Mouse (Mus musculus) mesoderm, embryonic 11.5 days (tissue): ENCODE measurements around the gene Copz1.
"Not testable (repeated sequence)": the region's sequence is repeated elsewhere in the genome, so short reads cannot be mapped to it uniquely, and the experiment has no call there.

Source experiments
- DNase-seq: peaks from one replicate; pipeline ENCODE4 v3.0.0-alpha.2; 2012; ENCODE audit warnings: low read depth, low spot score

The Copz1 gene

DNA sequence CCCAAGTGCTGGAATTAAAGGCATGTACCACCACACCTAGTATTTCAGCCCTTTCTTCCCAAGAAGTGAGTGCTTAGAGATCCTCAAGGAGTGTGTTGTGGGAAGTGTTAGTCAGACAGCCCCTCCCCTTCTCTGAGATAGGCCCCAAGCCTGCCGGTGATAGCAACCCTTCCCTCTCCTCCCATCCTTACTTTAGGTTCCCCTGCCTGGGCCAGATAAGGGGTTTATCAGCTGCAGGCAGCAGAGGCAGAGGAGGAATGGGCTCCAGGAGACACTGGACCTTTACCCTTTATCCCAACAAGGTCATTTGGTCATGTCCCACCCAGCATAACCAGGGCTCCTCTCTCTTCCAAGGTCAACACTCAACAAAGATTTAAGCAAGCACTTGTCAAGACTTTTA, 20.9 kb upstream of the Copz1 start:
- no peak for DNase-seq

DNA sequence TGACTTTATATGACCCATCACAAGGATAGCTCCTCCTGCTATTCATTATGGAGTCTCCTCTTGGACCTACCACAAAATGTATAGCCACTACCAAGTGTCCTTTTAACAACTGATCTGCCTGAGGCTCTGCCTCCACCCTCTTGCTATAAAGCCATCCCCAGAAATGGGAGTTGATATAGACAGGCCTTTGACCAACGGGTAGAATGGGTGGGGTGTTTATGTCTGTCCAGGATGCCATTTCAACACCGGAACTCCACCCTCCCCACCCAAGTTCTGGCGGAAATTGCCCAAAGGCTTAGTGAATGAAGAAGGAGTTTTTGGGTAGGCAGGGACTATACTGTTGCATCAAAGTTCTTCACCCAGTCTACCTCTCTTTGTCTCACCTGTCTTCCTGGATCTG, 19.9 kb upstream of the Copz1 start:
- no peak for DNase-seq

GRCm38 (mm10) chr15:103253352-103253751, 19.2 kb upstream of the Copz1 start:
- DNase-seq: no peak

DNA sequence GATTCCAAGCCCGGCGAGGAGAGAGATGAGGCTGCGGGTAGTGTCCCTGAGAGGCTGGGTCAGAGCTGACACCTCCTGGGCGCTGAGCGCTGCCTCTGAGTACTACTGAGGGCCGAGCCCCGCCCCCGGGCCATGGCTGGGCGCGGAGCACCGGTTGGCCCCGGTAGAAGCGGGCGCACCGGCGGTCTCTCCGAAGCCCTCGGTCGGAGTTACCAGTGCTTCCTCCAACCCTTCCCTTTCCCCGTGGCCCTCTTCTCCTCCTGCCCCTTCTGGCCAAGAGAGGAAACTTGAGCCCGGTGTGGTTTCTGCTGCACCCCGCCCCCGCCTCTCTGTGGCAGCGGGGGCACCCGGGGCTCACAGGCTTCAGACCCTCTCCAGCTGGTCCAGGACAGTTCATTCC, 17.3 kb upstream of the Copz1 start:
- peak; percentile 41 for DNase-seq

- no peak for DNase-seq
Observed at GRCm38 (mm10) chr15:103256210-103256986, 16.1 kb upstream of the Copz1 start.

DNA sequence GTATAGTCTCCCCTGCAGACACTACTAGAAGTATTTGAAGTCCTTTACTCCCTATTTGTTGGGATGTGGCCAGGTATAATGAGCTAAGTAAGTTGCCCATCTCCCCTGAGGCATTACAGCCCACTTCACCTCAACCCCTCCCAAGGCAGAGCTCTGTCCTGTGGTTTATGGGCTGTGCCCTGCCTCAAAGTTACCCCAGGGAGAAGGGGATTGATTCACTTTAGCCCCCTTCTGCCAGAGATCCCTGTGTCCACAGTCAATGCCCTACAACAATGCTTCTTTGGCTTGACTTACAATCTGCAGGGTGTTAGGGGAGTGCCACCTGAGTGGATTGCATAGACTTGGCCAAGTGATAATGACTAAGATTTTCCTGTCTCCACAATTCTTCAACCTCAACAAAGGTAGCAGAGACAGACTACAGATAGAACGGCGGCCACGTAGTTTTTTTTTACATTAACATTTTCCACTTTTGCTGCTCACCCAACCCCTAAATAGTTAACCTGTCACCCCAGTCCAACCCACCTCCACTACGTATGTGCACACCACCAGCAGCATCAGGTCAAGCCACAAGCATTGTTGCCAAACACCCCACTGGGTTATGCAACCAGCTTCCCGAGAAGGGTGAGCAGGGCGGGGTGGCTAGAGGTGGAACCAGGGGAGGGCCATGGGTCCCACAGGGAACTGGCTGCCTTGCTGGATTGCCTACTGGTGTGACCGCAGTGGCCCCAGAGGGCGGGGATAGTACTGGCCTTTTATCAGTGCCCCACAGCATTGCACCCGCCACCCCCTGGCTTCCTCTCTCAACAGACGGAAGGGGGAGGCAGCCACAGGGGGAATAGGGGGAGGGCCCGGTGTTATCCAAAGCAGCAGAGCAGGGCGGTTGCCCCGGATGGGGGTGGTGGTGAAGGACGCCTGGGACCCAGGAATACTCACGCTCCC, 14.5 kb upstream of the Copz1 start, which contains the start of gene Nfe2:
Gene Nfe2, minus strand, starts transcription at position 614 of the 939 bp plus-strand sequence.
- peak; percentile 37 for DNase-seq

GRCm38 (mm10) chr15:103259162-103259561, 13.4 kb upstream of the Copz1 start:
- no peak for DNase-seq

DNA sequence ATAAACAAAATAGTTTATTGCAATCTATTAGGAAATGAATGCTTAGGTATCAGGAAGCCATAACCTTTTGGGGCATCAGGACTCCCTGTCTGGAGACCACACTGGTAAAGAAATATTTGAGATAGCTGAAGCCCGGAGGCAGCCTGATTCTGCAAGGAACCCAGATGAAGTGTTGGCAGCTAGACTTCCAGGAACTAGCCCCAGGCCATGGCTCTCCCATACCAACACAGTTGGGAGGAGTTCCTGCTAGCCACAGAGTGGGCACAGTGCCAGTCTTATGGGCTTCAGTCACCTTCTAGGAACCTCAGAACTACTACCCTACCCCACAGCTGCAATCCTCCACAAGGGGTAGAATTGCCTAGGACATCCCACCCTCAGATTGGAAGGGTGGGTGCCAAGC, 12.5 kb upstream of the Copz1 start:
- DNase-seq: no peak

DNA sequence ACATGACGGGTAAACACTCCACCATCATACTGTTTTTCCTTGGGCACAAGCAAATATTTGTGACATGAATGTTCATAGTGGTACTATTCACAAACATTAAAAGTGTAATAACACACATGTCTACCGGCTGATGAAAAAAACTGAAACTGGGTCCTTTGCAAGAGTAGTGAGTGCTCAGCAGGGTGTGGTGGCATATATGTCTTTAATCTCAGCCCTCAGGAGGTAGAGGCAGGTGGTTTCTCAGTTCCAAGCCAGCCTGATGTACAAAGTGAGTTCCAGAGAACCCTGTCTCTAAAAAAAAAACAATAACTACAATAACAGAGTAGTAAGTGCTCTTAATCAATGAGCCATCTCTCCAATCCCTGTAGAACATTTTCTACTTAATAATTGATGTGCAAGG, 7.7 kb upstream of the Copz1 start:
- no peak for DNase-seq

DNA sequence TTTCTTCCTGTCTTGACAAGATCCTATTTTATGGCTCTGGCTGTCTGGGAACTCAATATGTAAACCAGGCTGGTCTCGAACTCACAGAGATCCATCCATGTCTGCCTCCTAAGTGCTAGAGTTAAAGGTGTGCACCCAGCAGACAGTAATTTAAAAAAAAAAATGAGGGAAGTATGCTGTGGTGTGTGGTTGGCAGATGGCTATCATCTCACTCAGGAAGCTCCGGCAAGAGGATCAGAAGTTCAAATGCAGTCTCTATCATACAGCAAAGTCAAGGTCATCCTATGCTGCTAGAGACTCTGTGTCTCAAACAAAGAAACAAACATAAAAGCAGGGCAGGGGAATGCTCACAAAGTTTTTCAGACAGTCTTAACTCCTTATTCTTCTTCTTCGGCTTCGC, 3.6 kb upstream of the Copz1 start:
- DNase-seq: no peak

DNA sequence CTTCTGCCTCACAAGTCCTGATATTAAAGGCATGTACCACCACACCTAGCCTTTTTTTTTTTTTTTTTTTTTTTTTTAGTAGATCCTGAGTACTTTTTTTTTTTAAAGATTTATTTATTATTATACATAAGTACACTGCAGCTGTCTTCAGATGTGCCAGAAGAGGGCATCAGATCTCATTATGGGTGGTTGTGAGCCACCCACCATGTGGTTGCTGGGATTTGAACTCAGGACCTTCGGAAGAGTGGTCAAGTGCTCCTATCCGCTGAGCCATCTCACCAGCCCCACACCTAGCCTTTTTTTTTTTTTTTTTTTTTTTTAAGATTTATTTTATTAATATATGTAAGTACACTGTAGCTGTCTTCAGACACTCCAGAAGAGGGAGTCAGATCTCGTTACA, 3.4 kb downstream of the Copz1 start:
- not testable (repeated sequence) for DNase-seq

DNA sequence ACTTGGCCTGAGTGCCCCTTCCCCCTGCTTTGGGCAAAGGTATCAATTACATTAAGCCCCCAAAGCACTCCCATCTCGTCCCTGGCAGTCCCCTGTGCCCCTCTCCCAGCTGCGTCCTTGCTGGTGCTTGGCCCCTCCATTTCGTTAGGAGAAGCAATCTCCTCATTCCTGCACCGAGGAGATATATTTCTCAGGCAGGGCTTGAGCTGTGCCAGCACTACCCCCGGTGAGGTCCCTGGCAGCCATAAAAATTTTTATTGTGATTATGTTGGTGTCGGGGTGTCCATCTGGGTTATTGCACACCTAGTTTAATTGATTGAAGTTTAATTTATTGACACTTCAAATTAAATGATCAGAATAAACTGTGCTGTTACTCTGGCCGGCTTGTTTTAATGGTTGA, 5.4 kb downstream of the Copz1 start:
- DNase-seq: no peak

DNA sequence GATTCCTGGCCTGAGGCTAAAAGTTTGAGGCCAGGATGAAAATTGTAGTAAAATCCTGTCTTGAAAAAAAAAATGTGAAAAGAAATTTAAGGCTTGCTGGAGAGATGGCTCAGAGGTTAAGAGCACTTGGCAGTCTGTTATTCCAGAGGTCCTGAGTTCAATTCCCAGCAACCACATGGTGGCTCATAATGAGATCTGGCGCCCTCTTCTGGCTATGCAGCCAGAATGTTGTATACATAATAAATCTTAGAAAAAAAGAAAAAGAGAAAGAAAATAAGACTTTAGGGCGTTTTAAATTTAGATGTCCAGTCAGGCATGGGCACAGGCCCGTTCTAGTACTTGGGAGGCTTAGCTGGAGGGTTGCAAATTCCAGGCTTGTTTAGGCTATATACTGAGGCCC, 7.2 kb downstream of the Copz1 start:
- no peak for DNase-seq

DNA sequence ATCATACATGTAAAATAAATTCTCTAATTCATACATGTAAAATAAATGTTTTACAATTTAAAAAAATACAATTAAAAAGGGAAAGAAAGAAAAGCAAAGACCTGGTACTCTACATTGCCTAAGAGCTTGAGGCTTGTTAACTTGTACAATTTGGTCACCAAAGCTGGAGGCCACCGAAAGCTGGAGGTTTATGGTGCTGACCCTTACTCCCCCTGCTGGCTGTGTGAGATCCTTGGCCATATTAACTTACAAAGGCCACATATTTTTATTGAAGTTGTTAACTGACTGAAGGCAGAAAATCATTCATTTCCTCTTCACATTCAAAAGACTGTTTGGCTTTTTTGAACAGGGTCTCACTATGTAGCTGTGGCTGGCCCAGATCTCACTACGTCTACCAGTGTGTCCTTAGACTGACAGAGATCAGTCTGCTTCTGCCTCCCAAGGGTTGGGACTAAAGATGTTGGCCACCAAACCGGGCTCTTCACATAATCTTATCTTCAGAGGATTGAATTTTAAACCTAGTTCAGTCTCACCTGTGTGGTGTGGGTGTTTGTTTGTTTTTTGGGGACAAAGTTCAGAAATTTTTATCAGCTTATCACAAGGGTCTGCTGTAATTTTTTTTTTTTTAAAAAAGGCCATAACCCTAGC, 8.4 kb downstream of the Copz1 start:
- DNase-seq: no peak

DNA sequence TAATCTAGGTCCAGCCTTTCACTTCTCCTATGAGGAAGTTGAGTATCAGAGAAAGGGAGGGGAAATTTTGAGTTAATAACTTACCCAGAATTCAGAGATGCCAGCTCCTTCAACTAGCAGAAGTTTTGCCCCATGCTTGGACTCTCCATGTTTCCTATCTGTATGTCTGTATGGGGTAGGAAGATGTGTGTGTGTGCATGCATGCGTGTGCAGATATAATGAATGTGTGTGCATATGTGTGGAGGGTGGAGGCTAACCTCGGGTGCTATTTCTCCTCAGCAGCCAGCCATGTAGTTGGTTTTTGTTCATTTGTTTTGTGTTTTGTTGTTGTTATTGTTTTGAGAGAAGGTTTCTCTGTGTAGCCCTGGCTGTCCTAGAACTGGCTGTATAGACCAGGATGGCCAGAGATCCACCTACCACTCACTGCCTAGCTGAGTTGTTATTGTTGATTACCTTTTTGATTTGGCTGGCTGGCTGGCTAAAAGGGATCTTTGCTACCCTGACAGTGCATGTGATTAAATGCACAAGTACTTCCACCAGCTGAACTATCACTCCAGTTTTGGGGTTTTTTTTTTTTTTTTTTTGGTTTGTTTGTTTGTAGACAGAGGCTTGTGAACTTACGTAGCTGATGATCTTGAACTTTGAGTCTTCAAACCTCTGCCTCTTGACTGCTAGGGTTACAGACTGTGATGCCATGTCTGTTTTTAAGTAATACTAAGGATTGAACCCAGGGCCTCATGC, 9.1 kb downstream of the Copz1 start:
- no peak for DNase-seq

DNA sequence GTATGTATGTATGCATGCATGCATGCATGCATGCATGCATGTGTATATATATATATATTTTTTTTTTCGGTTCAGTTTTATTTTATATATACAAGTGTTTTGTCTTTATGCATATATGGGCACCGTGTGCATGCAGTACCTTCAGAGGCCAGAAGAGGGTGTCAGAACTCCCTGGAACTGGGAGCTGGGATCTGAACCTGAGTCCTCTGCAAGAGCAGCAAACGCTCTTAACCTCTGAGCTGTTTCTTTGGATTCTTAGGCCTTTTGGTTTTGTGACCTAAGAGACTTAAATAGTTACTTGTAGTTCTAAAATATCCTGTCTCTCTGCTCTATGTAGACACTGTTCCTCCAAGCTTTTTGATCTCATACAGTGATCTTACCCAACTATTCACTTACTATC, 11.6 kb downstream of the Copz1 start:
- peak; percentile 72 for DNase-seq

GRCm38 (mm10) chr15:103284647-103285046, 12.1 kb downstream of the Copz1 start:
- no peak for DNase-seq

DNA sequence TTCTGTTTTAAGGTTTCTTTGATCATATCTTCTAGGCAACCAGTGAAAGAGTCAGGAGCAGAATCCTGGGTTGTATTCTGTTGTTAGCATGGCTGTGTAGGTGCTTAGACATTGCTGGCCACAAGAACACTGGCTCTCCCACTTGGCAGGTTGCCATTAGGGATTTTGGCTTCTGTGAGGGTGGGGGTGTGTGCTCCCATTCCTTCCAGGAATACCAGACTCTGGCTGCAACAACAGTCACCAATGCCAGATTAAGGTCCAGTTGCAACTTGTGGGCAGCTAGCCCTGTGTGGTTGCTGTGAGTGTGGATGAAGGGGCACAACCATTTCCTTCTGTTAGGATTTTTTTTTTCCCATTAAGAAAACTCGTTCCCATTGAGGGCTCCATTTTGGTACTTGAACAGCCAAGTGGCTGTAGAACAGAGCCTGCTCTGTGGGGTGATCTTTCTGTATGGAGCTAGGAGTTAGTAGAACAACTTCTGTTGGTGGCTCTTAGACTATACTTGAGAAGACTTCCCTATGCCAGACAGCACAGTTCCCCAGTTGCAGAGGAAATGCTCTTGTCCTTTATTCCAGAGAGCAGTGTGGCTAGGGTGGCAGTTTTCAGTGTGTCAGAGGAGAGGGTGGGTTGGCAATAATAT, 13.4 kb downstream of the Copz1 start:
- DNase-seq: no peak

DNA sequence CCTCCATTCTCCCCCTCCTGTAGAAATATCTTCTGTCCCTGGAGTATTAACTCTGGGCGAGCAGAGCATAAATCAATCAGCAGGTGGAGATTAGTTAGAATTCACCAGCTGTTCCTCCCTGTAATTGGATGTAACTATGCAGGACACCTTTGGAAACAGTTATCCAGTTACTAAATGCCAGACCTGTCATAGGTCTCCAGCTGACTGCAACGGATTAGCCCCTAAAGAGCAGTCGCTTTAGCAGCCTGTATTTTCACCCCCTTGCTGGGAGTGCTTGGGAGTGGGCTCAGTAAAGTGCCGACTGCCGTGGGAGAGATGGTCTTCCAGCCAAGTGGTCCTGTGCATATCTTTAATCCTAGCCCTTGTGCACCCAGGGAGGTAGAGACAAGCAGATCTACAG, 17.1 kb downstream of the Copz1 start:
- DNase-seq: no peak

DNA sequence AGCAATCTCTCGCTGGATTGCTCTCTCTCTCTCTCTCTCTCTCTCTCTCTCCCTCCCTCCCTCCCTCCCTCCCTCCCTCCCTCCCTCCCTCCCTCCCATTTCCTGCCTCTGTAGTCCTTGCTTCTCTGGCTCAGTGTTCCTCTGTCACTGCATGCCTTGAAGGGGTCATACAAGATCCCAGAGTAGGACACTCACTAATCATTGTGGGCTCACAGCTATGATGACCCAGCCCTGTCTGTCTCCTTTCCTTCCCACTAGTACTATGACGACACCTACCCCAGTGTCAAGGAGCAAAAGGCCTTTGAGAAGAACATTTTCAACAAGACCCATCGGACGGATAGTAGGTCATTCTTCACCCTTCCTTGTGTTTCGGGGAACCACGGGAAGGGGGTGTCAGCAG, 17.9 kb downstream of the Copz1 start:
- no peak for DNase-seq

DNA sequence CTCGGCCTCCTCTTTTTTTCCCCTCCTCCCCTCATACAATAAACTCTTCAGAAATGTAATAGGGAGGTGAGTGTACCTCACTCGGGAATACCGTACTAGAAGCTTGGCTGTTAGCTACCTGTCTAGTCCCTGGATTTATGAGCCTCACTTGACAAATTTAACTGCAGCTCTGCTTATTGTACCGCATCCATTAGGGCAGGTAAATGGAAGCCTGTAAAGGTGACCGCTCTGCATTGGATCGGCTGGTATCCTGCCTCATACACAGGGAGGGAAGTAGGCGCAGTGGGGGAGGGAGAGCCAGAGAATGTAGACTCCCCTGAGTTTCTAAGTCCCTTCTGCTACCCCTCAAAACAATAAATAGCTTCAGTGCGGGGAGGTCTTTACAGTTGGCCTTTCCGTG, 18.3 kb downstream of the Copz1 start:
- no peak for DNase-seq
